Mouse (Mus musculus) bone marrow macrophage, adult 2 months (primary cell): ENCODE measurements around the gene Rplp2.

Source experiments
- CTCF ChIP-seq: IDR thresholded peaks from 2 replicates; pipeline ENCODE4 v1.5.1; 2012; ENCODE audit warnings: low read depth, mild to moderate bottlenecking, low read length, moderate library complexity
- POLR2A ChIP-seq: IDR thresholded peaks from 2 replicates; pipeline ENCODE4 v1.6.1; 2012; ENCODE audit warnings: mild to moderate bottlenecking, low read depth, low read length, borderline replicate concordance

- TF ChIP-seq CTCF: no peak
- no peak for TF ChIP-seq POLR2A
Measured at GRCm38 (mm10) chr7:141466607-141467148, 19.5 kb downstream of the Rplp2 start.
